Mouse (Mus musculus) gastrocnemius, postnatal 4 days (tissue): ENCODE data around the gene Rftn1. TPM values are rescaled to one million over a fixed set of nuclear protein-coding genes. Genes with fewer than 3 reads are reported as not detected.

Source experiments
- DNase-seq, 2 experiments: peaks; one replicate each; pipeline ENCODE4 v3.0.0; 2021 to 2022; ENCODE audit warnings: low spot score in 2 of 2, mixed read lengths in 2 of 2
- total RNA-seq, 2 experiments: library from RNA; stranded (reverse); gene quantifications; 2 replicates each; pipeline ENCODE4 v1.2.3; 2021

Gene Rftn1
- total RNA-seq, 2 experiments from 2014 or later = 36.2 to 42.7 TPM

DNA sequence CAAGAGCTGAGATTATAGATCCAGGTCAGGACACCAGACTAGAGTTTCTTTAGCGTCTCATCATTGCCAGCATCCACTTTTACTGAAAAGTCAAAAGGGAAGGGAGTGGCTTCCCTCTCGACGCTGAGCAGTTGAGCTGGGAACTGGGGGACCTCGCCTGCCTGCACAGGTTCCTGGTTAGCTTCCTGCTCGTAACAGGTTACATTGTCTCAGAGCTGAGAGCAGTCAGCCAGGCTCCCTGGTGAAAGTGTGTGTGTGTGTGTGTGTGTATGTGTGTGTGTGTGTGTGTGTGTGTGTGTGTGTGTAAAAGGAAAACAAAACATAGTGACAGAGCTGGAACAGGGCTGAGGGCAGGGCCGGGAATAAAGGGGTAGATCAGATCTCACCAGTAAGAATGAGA is 156.8 kb downstream of the Rftn1 start:
- no peak for DNase-seq

DNA sequence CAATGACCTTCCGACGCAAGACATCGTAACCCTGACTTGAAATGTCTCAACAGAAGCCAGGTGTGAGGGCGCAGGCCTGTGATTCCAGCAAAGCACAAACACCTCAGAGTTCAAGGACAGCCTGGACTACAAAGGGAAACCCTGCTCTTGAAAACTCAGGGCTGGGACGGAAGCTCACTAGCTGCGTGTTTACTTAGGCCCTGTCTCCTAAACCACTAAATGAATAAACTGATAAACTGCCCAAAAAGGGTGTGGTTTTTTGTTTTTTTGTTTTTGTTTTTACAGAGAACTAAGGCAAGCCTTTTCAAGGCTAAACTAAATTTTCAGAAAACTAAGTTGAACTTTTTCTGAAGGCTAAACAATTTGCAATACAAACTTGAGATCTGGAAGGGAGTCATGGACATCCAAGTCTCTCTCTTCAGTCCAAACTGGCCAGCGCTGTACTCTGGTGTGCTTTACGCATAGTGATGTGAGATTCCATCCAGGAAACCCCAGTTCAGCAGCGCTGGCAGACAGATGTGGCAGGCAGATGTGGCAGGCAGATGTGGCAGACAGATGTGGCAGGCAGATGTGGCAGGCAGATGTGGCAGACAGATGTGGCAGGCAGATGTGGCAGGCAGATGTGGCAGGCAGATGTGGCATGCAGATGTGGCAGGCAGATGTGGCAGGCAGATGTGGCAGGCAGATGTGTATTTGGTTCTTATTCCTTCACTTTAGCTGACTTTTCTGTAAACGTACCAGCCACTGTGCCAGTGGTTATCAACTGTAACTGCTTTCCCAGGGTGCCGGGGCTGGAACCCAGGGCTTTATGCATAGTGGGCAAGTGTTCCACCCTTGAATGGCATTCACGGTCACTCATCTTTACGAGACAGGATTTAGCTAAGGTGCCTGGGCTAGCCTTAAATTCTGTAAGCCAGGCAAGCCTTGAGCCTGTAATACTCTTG is 158.7 kb downstream of the Rftn1 start:
- no peak for DNase-seq

DNA sequence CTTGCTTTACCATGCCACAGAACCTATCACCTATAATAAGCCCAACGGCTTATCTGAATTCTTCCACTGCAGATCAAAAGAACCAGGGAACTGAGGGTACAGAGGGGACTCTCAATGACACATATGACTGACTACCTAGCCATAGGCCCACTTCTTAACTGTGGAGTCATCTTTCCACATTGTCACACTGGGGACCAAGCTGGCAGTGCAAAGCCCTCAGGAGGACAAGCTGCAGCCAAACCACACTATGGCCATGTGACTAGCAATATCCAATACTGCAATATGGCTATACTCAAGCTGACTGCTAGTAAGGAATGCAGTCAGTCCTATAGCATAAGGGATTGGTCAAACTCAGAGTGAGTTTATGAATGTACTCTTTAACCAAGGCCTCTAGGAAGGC is 164.8 kb downstream of the Rftn1 start:
- no peak for DNase-seq

DNA sequence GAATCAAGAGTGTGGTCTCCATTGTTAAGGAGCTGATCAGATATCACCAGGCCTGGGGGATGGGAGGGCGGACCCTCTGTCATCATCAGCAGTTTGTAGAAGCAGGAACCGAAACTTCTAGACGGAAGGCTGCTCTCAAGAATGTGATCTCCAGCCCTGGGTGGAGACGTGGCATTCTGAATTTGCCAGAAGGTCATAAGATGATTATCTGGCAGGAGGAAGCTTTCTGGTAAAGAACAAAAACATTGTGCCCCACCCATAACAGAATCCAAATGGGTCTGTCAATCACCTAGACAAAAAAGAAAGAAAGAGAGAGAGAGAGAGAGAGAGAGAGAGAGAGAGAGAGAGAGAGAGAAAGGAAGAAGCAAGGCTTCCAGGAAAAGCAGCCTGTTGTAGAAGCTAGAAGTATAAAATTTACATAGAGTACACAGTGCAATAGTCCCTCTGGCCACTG is 165.3 kb downstream of the Rftn1 start:
- DNase-seq = no peak

DNA sequence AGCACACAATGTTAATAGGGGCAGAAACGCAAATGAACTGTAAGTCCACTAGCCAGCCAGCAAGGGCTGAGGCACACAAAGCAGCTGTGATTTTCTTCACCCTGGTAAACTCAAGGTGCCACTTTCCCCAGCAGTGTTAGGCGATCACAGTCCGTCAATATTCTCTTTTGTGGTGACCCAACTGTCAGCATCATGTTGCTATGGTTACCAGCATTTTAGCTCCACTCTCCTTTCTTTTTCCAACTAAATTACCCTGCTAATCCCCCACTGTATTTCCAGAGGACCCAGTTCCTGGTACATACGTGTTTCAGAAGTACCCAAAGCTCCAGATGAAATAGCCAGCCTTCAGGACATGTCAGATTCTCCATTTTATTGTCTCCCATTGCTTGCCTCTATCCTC is 169.1 kb downstream of the Rftn1 start:
- no peak for DNase-seq

DNA sequence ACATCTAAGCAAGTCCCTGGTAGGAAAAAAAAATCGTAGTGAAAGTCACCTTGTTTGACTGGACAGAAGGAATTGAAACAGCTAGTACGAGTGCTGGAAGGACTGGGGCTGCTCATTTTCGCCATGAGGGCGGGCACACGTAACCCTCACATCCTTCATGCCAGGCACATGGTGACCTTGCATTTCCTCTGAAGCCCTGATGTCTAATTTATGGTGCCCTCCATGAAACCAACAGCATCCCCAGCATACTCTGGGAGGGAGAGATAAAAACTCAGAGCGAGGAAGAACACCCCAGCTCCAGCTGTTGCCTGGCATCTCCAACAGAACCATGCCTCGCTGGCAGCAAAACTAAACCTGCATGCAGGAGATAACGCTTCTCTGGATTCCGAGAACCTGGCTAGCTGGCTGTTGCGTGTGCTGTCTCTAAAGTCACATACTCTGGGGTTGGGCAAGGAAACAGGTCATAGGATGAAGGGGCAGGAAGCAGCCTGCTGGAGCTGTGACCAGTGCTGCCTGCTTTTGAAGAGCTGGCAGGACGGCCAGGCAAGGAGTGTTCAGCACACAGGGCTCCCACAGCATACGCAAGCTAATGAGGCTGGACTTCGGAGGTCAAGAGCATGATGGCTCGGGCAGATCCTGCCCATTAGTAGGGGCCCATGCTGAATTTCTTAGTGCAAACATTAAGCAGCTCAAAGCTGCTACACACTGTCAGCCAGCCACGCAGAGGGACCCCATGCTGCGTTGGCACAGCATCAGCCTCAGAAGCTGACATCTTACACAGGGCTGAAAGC is 170.1 kb downstream of the Rftn1 start:
- no peak for DNase-seq

DNA sequence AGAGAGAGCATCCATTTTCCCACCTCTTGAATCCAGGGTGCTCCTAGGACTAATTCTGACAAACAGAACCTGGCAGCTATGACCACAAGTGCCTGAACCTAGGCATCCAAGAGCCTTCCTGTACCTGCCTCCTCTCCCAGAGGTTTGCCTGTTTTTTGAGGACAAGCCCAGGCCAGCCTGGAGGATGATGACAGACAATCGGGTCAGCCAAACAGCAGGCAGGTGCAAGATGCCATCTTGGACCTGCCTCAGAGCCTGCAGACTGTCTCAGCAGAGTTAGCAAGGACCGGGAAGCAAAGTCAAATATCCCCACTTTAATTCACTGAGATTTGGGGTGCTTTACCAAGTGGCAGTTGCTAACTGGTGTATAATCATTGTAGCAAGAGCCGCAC is 170.7 kb downstream of the Rftn1 start:
- no peak for DNase-seq

DNA sequence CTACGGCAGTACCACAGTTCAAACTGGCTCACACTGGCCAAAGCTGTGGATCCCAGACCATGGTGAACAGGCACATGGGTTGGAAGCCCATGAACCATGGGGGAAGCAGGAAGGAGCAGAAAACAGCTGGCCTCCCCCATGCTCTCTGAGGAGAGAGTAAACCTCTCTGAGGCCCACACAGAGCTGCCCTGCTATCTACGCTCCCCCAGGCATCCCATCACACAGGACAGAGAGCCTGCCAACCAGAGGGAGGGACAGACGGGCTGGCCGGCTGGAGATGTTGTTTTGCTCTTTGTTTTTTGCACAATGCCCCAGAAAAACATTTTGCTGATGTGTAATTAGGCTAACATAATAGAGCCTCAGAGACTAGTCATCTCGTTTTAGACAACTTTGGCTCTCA is 171.4 kb downstream of the Rftn1 start:
- no peak for DNase-seq

DNA sequence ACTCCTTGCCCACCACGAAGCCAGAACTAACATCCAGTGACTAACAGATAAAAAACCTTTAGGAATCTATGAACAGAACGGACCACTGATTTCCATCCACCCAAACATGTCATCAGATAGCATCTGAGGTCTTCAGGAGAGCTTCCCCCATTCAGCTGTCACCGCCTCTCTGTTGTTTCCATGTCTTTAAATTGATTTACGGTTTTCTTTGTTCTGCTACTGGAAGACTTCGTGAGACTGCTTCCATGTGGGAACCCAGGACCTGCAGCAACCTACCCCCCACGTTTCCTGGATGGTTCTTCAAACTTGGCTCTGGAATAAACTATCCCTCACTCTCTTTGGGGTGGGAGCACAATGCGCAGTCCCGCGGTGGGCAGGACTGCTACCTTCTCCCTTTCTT is 175.8 kb downstream of the Rftn1 start:
- no peak for DNase-seq

DNA sequence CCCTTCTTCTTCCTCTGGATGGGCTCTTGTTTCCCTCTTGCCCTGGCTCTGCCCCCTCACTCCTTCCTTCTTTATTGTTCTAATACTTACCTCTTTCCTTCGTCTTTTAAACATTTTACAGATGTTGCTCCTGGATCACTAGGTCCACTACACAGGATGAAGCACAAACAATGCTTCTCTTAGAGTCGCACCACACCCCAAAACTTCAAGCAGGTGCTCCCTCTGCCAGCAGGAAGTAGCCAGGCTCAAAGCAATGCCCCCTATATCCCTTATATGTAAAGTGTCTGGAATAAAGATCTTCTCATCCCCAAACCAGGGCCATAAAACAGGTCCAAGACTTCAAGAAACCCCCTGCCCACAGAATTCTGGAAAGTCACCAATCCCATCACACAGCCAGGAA is 176.6 kb downstream of the Rftn1 start:
- DNase-seq = no peak

DNA sequence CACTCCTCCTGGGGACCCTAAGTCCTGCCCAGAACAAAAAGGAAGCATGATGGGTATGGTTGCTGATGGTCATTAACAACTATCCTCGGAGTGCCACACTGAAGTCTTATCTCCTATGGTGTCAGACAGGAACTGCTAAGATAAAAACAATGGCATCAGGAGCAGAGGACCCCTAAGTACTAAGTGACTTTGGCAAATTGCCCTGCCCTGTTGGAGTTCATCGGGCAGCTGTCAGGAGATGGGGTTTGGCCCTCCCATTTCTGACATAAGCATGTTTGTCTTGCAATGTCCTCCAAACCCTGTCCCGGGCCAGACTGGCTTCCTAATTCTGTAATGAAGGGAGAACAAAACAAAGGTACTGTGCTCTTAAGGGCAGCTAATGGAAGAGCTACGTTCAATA is 180.4 kb downstream of the Rftn1 start:
- DNase-seq = no peak

DNA sequence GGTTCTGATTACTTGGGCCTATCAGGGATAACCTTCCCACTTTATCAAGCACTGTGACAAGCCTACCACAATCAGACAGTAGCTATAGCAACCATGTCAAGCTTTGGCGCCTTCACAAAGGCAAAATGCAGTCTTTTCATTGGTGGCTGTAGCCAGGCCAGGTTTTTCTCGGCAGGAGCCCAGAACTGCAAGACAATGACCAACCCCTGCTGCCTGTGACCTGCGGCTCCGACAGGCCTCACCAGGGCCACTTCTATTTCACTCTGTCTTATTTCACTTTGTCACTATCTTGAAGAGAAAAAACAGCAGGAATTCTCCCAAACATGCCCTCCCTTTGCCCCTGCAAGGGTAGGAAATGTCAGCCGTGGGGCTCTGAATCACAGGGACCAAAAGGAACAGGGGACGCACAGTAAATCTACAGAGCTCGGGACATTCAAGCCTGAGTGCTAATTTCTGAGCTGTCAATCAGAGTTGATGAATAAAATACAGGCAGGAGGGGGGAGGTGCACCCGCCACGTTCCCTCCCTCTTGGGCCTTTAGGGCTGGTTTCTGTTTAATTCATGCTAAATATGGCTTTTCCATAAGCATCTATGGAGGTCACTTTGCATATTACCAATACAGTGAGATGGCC is 183.6 kb downstream of the Rftn1 start:
- no peak for DNase-seq

DNA sequence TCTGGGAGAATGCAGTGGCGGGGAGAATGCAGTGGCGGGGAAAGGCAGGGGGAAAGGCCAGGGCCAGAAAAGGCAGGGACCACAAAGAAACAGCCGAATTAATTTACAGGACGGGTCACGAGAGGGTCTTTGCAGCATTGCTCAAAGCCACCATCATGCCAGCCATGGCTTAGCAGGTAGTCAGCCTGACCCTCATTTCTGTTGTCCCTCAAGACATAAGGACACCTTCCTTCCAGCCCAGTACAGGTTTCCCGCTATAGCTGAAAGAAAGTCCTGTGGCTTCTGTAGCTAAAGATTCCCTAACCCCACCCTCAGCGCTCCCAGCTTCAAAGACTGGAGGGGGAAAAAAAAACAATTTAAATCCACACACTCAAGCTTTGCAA is 184.1 kb downstream of the Rftn1 start:
- no peak for DNase-seq

DNA sequence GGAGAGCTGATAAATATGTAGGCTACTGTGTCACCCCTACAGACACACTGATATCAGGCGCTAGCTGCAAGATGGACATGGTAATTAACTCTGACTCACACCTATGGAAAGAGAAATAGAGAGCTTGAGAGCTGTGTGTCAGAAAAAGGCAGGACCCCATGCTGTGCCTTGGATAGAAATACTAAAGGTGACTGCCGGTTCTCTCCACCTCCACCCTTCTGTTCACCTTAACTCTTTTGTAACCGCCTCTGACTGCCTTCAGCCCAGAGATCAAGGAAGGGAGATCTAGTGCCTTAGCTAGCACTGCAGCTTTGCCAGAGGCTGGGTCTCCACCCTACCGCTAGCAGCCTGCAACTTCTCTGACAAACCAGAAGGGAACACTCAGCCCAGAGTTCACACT is 187.3 kb downstream of the Rftn1 start:
- no peak for DNase-seq

DNA sequence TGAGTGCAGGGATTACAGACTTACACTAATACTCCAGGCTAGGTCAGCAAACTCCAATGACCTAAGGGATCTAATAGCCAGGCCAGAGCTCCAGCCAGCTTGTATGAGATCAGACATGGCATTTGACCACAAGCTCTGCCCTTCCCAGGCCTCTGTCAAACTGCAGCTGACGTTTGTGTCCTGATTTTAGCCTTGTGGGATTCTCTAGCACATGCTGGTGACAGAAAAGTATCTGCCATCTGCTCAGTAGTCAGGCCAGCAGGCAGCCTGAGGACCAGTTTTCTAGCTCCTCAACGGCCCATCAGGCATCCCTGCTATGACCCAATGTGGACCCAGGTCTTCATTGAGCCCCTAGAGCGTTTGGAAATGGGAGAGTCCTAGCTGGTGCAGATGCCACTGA is 188.3 kb downstream of the Rftn1 start:
- no peak for DNase-seq

DNA sequence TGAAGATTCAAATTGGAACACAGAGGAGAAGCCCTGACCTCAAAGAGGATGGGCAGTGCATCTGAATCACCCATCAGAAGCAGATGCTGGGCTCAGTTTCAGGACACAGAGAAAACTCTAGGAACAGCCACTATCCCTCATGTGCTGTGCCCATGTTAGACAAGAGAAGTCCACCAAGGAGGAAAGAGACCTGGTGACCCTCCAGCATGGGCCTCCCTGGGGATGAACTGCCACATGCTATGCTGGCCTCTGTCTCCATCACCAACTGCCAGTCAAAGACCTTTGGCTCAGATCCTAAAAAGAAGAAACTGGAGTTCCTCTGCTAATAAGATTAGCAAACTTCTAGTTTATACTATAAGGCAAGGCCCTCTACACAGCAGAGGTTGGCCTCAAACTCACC is 188.7 kb downstream of the Rftn1 start:
- DNase-seq = no peak

DNA sequence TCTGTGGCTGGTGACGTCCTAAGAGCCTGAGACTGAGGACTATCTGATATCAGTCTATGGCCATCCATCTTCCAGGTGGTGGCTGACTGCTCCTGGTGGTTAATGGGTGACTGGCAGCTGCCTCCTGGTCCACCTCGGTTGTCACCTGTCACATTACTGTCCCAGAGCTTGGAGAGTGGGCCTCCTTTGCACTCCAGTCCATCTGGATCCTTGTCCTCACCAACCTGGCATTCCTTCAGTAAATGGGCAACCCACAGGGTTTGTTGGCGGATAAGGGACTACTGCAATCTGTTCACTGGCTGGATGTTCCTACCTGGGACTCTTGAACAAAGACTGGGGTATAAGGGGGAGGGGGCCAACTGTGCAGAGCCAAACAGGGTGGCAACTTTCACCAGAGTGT is 189.9 kb downstream of the Rftn1 start:
- no peak for DNase-seq

DNA sequence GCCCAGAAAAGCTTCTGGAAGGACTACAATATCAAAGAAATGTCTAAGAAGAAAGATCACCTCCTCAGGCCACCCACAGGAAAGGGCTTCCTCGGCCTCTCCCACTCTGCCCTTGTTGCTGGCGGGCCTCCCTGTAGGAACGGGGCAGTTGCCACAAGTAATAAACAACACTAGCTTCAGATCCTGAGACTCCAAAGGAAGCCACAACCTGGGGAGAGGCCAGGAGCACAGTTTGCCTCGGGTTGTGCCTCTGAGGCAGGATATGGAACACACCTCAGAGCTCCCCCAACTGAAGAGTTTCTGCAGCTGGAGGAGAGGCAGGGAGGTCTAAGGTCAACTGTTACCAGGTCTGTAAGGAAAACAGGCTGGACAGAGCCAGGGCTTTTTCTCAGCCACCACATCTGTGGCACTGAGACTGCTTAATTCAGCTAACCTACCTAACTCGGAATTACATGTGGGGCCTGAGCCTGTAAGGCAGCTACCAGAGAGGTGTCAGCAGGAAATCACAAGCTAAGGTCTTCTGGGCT is 193.8 kb downstream of the Rftn1 start:
- DNase-seq = no peak

DNA sequence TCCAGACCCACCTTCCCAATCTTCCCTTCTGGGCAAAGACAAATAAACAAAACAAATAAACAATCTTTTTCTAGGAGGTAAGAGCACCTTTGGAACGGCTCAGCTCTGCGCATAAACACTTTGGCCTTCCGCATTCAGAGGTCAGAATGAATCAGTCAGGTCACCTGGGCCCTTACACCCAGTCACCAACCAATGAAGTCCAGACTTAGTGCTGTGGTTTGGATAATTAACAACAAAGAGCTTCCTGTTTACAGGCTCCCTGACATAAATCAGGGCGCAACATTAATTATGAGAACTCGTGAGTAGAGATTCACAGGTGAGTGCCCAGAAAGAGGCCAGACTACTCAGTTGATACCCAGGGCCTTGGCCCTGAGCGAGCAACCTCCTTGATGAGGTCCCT is 194.4 kb downstream of the Rftn1 start:
- DNase-seq = no peak

DNA sequence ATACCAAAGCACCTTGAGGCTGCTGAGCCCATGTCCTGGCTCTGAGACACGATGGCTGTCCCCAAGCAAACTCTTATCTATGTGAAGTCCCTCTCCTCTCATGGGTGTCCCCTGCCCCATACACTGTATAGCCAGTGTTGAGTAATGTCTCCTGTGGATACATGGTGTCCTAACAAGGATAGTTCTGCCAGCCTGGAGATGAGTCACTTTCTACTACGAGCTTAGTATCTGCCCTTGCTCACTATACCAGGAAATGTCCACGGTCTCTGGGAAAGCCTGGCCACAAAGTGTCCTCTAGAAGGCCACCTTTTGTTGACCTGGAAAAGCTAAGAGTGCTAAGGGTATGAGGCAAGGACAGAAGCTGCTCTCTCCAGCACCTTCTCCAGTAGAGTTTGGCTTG is 195.2 kb downstream of the Rftn1 start:
- DNase-seq = no peak

DNA sequence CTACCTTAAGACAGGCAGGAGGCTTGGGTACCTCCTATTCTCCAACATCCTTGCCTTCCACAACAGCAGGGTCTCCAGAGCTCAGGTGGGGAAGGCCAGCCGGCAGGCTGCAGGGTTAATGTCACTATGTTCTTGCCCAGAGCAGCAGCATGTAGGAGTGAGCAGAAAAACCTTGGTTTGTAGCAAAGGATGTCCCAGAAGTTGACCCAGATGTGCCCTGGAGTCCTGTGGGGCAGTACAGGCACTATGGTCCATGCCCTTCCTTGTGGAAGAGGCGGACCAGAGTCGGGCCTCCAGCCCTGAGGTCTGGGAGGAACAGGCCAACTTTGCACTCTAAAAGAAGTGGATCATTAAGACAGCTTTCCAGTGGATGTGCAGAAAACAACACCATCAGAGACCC is 196.8 kb downstream of the Rftn1 start:
- no peak for DNase-seq
